Mouse (Mus musculus): ENCODE measurements around the gene Zfp536. TPM values are rescaled to one million over a fixed set of nuclear protein-coding genes. Genes with fewer than 3 reads are reported as not detected.

The Zfp536 gene
- total RNA-seq (2022), result 10 to 100 TPM in 1 of 4 experiments, 1 to 10 TPM in 3; 6.2 to 10.6 (median 8.5) TPM

DNA sequence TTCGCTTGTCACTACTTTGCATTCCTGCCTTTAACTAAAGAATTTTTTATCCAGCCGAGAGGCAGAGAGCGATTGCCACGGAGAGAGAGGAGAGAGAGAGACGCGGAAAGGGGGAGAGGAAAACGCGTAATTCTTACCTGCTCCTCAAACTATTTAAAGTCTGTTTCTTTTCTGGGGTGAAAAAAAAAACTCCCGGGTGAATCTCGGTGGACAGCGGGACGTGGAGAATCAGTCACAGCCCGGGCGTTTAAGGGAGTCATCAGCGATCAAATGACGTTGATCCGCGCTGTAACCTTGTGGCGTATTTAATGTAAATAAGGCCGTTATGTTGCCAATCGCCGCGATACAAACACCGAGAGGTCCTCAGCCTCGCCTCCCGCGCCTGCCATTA is at the start of gene Zfp536:
Zfp536 (minus strand) TSS at position 330 of the 391 bp plus-strand sequence.
- DNase-seq (ENCODE audit: low spot score), result no peak

GRCm38 (mm10) chr7:37820670-37821301 is 47.3 kb upstream of the Zfp536 start:
- DNase-seq (ENCODE audit: low spot score), result peak; percentile 6

DNA sequence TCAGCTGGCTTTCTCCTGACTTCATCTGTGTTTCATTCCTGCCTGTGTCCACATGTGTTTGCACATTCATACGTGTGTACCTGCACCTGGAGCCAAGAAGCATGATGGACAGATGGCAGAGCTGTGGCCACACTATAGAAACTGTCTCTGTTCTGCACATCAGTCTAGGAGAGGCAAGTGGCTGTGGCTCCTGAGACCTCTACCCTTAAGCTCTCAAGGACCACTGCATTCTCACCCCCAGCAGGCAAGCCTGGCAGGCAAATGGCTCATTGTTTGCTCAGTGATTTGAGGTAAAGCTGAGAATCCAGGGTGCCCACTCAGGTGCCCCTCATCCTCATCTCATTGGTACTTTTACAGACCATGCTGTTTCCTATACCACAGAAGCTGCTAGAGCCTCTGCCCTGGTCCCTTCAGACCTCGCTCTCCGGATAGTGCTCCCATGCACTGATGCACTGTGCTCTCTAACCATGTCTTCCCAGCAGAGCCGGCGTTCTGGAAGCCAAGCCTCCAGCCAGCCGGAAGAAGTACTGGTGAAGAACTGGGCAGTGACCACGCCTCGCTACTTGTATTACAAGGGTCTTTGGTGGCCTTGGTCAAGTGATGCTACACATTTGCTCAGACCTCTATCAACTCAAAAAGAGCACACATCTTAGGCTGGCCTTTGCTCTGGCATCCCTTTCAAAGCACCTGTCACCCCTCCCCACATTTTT is 45.3 kb upstream of the Zfp536 start:
- DNase-seq (ENCODE audit: low spot score), result no peak

GRCm38 (mm10) chr7:37816901-37817300 is 43.5 kb upstream of the Zfp536 start:
- DNase-seq (ENCODE audit: low spot score), result no peak

- DNase-seq (ENCODE audit: low spot score), result no peak
These were observed 41.5 kb upstream of the Zfp536 start for GRCm38 (mm10) chr7:37814844-37815406.

DNA sequence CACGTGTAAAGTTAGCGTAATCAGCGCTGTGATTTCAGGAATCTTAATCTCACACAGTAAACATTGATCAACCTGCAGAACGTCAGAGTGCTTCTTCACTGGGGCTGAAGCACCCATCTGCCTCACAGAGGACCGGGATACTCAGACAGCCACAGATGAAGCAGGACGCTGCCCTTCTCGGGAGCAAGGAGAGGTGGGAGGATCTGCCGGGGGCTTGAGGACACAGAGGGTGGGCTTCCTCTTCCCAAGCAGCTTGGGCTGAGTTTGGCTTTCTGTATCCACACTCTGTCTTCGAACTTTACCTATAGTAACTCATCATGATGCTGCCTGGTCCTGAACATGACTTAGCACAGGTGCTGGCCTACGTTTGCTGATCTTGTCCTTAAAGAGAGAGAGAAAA is 40.2 kb upstream of the Zfp536 start:
- DNase-seq (ENCODE audit: low spot score), result no peak

GRCm38 (mm10) chr7:37809908-37810307 is 36.5 kb upstream of the Zfp536 start:
- no peak for DNase-seq (ENCODE audit: low spot score)

DNA sequence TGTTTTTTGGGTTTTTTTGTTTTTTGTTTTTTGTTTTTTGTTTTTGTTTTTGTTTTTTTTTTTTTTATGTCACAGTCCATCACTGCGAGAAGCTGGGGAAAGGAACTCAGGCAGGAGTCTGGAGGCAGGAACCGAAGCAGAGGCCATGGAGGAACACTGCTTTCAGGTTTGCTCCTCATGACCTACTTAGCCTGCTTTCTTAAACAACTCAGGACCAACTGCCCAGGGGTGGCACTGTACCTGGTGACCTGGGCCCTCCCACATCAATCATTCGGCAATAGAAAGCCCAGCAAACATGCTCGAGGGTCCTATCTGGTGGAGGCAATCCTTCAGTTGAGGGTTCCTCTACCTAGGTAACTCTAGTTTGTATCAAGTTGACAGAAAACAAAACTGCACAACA is 35.6 kb upstream of the Zfp536 start:
- DNase-seq (ENCODE audit: low spot score), result no peak

DNA sequence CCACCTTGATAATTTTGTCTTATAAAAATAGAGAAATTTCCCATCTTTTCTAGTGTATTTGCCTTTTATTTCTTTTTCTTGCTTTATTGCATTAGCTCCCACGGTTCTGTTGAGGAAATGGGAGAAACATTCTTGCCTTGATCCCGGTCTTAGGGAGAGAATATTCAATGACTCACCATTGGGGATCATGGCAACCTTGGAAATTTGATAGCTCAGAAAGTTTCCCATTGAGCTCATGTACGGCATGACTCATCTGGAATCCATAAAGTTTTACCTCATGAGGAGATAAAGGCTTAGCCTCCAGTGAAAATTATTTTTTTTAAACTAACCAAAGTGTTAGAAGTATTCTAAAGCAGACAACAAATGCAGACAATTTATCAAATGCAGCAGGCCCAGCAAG is 27.7 kb upstream of the Zfp536 start:
- DNase-seq (ENCODE audit: low spot score), result no peak

- DNase-seq (ENCODE audit: low spot score), result no peak
These were observed 15.3 kb upstream of the Zfp536 start for GRCm38 (mm10) chr7:37788721-37789120.

- DNase-seq (ENCODE audit: low spot score), result no peak
These were observed 2.1 kb upstream of the Zfp536 start for GRCm38 (mm10) chr7:37775502-37775901.

- DNase-seq (ENCODE audit: low spot score), result no peak
These were observed 1.1 kb upstream of the Zfp536 start for GRCm38 (mm10) chr7:37774463-37774970.

- DNase-seq (ENCODE audit: low spot score), result no peak
These were observed 465 bp upstream of the Zfp536 start for GRCm38 (mm10) chr7:37773906-37774305.

- no peak for DNase-seq (ENCODE audit: low spot score)
These were observed 797 bp downstream of the Zfp536 start for GRCm38 (mm10) chr7:37772376-37773311.

DNA sequence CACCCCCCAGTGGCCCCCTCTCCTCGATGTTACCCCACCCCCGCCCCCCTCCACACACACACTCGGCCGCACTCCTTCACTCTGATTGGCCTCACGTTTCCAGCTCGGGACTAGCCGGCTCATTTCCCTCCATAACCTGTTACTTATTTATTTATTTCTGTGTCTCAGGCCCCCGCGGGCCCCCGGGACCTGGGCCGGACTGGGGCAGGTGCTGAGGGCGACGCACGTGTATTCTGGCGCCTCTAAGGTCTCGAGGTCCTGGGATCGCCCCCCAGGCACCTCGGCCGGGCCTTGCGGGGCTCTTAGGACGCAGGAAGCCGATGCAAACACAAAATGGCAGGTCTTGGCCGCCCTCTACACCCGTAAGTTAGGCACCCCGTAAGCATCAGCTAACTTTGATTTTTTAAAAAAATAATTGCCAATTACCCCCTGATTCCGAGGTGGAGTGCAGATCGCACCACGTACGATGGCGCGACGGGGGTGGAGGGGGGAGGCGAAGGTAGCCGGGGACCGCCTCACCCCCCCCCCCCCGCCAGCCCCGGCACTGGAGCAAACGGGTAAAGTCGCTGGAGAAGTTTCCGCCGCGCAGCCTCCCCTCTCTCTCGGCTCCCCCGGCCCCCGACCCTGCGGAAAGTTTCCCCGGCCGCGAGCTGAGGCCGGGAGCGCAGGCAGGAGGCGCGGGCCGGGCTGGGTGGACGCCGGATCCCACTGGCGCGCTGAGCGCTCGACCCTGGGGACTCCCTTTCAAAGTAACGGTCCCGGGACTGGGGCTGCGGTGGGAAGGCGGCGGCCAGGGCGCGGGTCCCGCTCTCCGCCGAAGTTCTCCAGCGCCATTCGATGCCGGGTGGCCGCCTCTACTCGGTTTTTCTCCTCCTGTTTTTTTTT is 1.7 kb downstream of the Zfp536 start:
- DNase-seq (ENCODE audit: low spot score), result no peak

DNA sequence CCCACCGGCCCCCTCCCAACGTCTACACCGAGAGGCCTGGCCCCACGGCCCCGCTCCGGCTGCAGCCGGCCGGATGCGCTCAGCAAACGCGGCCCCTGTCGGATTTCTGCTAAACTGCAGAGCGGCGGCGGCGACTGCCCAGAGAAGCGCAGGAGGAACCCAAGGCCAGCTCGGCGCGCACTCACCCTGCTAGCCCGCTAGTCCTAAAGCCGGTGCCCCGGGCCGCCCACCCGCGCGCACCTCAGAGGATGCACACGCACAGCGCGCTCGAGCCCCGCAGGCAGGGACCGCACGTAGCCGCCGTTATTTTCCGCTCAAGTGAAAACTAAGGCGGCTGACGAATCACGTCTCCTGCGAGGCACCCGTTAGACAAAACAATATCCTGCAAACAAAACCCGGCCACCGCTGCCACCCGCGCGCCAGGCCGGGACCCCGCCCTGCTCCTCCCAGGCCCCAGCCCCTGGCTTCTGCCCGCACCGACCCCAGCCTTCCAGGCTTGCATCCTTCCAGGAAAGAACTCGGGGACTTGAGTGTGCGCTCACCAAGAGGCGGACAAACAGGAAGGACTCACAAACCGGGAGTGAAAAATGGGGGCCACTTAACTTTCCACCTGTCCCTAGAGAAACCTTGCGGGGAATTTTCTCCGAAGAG is 2.9 kb downstream of the Zfp536 start:
- DNase-seq (ENCODE audit: low spot score), result peak; percentile 25

- DNase-seq (ENCODE audit: low spot score), result no peak
These were observed 3.7 kb downstream of the Zfp536 start for GRCm38 (mm10) chr7:37769526-37770399.

DNA sequence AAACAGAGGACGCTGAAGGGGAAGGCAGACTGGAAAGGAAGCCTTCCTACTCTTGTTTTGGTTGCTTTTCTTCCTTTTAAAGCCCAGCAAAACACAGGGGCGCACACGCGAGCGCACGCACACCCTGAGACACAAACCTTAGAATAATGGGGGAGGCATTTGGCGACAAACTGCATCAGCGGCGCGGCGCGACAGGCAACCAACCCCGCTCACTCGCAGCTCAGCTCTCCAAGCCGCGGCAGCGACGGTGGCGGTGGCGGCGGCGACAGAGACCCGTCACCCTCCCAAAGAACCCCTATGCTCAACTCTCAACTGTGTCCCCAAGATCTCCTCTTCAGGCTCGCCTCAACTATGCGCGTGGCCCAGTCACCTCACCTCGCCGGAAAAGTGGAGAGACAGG is 4.4 kb downstream of the Zfp536 start:
- DNase-seq (ENCODE audit: low spot score), result no peak

DNA sequence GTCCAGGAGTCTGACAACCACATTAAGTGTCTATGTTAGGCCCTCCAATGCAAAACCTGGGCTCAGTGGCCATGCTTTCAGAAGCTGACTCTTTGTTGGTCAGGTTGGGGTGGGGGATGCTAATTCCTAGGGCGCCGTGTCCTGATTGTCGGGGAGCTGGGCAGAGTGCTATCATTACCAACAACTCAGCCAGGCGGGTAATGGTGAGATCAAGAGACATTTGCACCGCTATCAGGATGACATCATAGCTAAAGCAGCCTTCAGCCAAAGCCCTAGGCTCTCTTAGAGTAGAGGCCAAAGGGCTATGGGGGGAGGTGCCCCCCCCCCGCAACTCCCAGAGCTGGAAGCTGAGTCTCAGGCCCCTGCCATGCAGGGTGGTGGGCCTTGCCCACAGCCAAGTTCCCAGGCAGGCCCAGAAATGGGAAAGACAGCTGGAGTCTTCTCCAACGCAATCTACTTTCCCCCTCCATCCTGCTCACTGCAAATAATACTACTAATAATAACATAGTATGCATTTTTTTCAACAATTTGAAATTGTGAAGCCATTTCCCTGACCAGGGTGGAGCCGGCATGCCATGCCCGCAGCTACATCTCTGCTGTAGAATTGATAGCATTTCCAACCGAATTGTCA is 5.0 kb downstream of the Zfp536 start:
- no peak for DNase-seq (ENCODE audit: low spot score)
